Mouse (Mus musculus) cerebellum, postnatal 14 days (tissue): ENCODE results near the gene Serpinb9f.
"Not testable (repeated sequence)": the region's sequence is repeated elsewhere in the genome, so short reads cannot be mapped to it uniquely, and the experiment has no call there.

Source experiments
- DNase-seq, 2 experiments: peaks; one replicate each; pipeline ENCODE4 v3.0.0; 2021; ENCODE audit warnings: mixed read lengths in 2 of 2

Serpinb9f gene

GRCm38 (mm10) chr13:33323777-33324176, at the start of gene Serpinb9f:
Gene Serpinb9f, plus strand, starts transcription at chr13:33324077.
- DNase-seq: not testable (repeated sequence)

GRCm38 (mm10) chr13:33308631-33309030, 15.2 kb upstream of the Serpinb9f start:
- not testable (repeated sequence) for DNase-seq

GRCm38 (mm10) chr13:33356666-33357065, 32.8 kb downstream of the Serpinb9f start:
- not testable (repeated sequence) for DNase-seq
